Mouse (Mus musculus): ENCODE results near the gene Actg1. TPM values are rescaled to one million over a fixed set of nuclear protein-coding genes. Genes with fewer than 3 reads are reported as not detected.
"Not testable (repeated sequence)": the region's sequence is repeated elsewhere in the genome, so short reads cannot be mapped to it uniquely, and the experiment has no call there.

Actg1 gene
- polyA plus RNA-seq, 1 experiment from 2014 or later = 1,134 TPM

DNA sequence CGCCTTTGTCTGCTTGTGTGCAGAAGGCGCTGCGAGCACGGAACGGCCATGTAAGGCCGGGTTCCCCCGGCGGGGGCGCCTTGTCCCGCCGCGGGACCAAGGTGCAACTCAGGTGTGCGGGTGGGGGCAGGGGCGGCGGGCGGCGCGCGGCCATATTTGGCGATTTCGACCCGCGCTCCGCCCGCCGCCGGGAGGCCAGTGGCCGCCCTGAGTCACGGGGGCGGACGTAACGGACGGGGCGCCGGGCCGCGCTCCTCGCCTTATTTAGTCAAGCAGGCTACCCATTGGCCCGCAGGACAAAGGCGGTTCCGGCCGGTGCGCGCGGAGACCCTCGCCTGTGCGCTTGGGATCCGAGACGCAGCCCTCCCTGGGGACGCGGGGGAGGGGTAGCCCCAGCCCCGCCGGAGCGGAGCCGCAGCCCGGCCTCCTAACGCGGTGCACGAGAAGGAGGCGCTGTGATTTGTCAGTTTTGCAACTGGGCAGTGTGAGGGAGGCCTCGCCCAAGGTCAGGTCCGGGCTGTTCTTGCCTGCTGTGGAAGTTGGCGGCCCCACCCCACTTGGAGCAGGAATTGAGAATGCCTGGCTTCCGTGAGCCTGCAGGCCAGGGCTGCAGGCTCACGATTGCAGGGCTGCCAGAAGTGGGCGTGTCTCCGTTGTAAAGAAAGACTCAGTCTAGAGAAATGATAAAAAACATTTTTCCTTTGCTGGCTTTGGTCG is 1.8 kb upstream of the Actg1 start:
- Histone ChIP-seq H3K9me3 (replicated peaks; ENCODE audit: control insufficient read depth, low read length) (no peaks in the 10 kb centered on the region), H3K4me1 (ENCODE audit: control insufficient read depth, insufficient read depth, low read length) (peaks cover 38% of the 10 kb centered on the region), H3K9ac (ENCODE audit: low read length) (peak overlapping the region; percentile 100), H3K36me3 (ENCODE audit: control insufficient read depth, insufficient read depth) (peaks cover 7% of the 10 kb centered on the region), H3K27ac (ENCODE audit: low read length) (peak overlapping the region; percentile 100), H3K27me3 (ENCODE audit: control insufficient read depth, insufficient read depth, low read length) (no peaks in the 10 kb centered on the region), H3K4me3 (ENCODE audit: low read length) (peak overlapping the region; percentile 98), H3K4me2 (ENCODE audit: low read depth, low read length) (peak overlapping the region; percentile 95)
- peak; percentile 82 for ATAC-seq (replicated peaks; ENCODE audit: extremely low read depth, insufficient read depth, low FRiP score)
- under 1% methylated on average over 66 of the region's 68 CpGs for WGBS

- no peaks in the 10 kb centered on the region for H3K27me3 ChIP-seq (ENCODE audit: control insufficient read depth, insufficient read depth, low read length)
- no peaks in the 10 kb centered on the region for H3K9me3 ChIP-seq (replicated peaks; ENCODE audit: control insufficient read depth, low read length)
- peaks cover 36% of the 10 kb centered on the region for H3K4me1 ChIP-seq (ENCODE audit: control insufficient read depth, insufficient read depth, low read length)
- no peak for ATAC-seq (replicated peaks; ENCODE audit: extremely low read depth, insufficient read depth, low FRiP score)
- peak overlapping the region; percentile 95 for H3K4me2 ChIP-seq (ENCODE audit: low read depth, low read length)
- WGBS = 5% methylated on average over 16 of the region's 16 CpGs
- peaks cover 10% of the 10 kb centered on the region for H3K36me3 ChIP-seq (ENCODE audit: control insufficient read depth, insufficient read depth)
- H3K4me3 ChIP-seq (ENCODE audit: low read length) = peak overlapping the region; percentile 98
- H3K27ac ChIP-seq (ENCODE audit: low read length) = peak overlapping the region; percentile 100
- H3K9ac ChIP-seq (ENCODE audit: low read length) = peak overlapping the region; percentile 100
These were observed 1.1 kb upstream of the Actg1 start for GRCm38 (mm10) chr11:120349371-120349985.

GRCm38 (mm10) chr11:120348684-120349370 is 485 bp upstream of the Actg1 start:
- H3K9me3 ChIP-seq (replicated peaks; ENCODE audit: control insufficient read depth, low read length) = no peaks in the 10 kb centered on the region
- WGBS = 1% methylated on average over 46 of the region's 53 CpGs
- H3K27me3 ChIP-seq (ENCODE audit: control insufficient read depth, insufficient read depth, low read length) = no peaks in the 10 kb centered on the region
- peak overlapping the region; percentile 98 for H3K4me3 ChIP-seq (ENCODE audit: low read length)
- peak overlapping the region; percentile 95 for H3K4me2 ChIP-seq (ENCODE audit: low read depth, low read length)
- peaks cover 10% of the 10 kb centered on the region for H3K36me3 ChIP-seq (ENCODE audit: control insufficient read depth, insufficient read depth)
- peak overlapping the region; percentile 100 for H3K27ac ChIP-seq (ENCODE audit: low read length)
- peak overlapping the region; percentile 100 for H3K9ac ChIP-seq (ENCODE audit: low read length)
- peak; percentile 3 for ATAC-seq (replicated peaks; ENCODE audit: extremely low read depth, insufficient read depth, low FRiP score)
- peaks cover 34% of the 10 kb centered on the region for H3K4me1 ChIP-seq (ENCODE audit: control insufficient read depth, insufficient read depth, low read length)

GRCm38 (mm10) chr11:120347301-120347700 is 1.0 kb downstream of the Actg1 start:
- 2% methylated on average over 10 of the region's 10 CpGs for WGBS
- ATAC-seq (replicated peaks; ENCODE audit: extremely low read depth, insufficient read depth, low FRiP score) = no peak
- H3K9ac ChIP-seq (ENCODE audit: low read length) = peak overlapping the region; percentile 100

DNA sequence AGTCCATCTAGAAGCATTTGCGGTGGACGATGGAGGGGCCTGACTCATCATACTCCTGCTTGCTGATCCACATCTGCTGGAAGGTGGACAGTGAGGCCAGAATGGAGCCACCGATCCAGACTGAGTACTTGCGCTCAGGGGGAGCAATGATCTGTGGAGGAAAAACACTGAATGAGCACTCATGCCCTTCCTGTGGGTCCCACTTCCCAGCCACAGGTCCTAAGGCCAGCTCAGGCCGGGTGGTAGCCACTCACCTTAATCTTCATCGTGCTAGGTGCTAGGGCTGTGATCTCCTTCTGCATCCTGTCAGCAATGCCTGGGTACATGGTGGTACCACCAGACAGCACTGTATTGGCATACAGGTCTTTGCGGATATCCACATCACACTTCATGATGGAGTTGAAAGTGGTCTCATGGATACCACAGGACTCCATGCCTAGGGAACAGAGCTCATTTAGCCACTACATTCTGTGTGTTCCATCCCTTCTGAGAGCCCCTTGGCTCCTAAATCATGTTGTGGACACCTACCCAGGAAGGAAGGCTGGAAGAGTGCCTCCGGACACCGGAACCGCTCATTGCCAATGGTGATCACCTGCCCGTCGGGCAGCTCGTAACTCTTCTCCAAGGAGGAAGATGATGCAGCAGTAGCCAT is 1.8 kb downstream of the Actg1 start:
- Histone ChIP-seq H3K9ac (ENCODE audit: low read length) (peak overlapping the region; percentile 73), H3K27ac (ENCODE audit: low read length) (peak overlapping the region; percentile 12; the same call in 1 of the 2 replicates), H3K4me3 (ENCODE audit: low read length) (peak overlapping the region; percentile 63), H3K4me1 (ENCODE audit: control insufficient read depth, insufficient read depth, low read length) (peaks cover 12% of the 10 kb centered on the region), H3K4me2 (ENCODE audit: low read depth, low read length) (peak overlapping the region; percentile 63)
- not testable (repeated sequence) for H3K9me3 ChIP-seq (replicated peaks; ENCODE audit: control insufficient read depth, low read length); H3K27me3 ChIP-seq (ENCODE audit: control insufficient read depth, insufficient read depth, low read length); ATAC-seq (replicated peaks; ENCODE audit: extremely low read depth, insufficient read depth, low FRiP score); H3K36me3 ChIP-seq (ENCODE audit: control insufficient read depth, insufficient read depth)
- WGBS = 21% methylated on average over 10 of the region's 13 CpGs

More at GRCm38 (mm10) chr11:120347301-120347700, 1.0 kb downstream of the Actg1 start:
- H3K36me3 ChIP-seq (ENCODE audit: control insufficient read depth, insufficient read depth) = peaks cover 10% of the 10 kb centered on the region
- H3K4me1 ChIP-seq (ENCODE audit: control insufficient read depth, insufficient read depth, low read length) = peaks cover 18% of the 10 kb centered on the region
- peak overlapping the region; percentile 67 for H3K4me2 ChIP-seq (ENCODE audit: low read depth, low read length)
- H3K4me3 ChIP-seq (ENCODE audit: low read length) = peak overlapping the region; percentile 98
- peak overlapping the region; percentile 100 for H3K27ac ChIP-seq (ENCODE audit: low read length)
- no peaks in the 10 kb centered on the region for H3K27me3 ChIP-seq (ENCODE audit: control insufficient read depth, insufficient read depth, low read length)
- no peaks in the 10 kb centered on the region for H3K9me3 ChIP-seq (replicated peaks; ENCODE audit: control insufficient read depth, low read length)

- Histone ChIP-seq H3K4me2 (ENCODE audit: low read depth, low read length) (peak overlapping the region; percentile 69), H3K36me3 (ENCODE audit: control insufficient read depth, insufficient read depth) (peaks cover 10% of the 10 kb centered on the region), H3K9ac (ENCODE audit: low read length) (peak overlapping the region; percentile 71), H3K4me1 (ENCODE audit: control insufficient read depth, insufficient read depth, low read length) (peaks cover 3% of the 10 kb centered on the region), H3K4me3 (ENCODE audit: low read length) (peak overlapping the region; percentile 44), H3K27ac (ENCODE audit: low read length) (peak overlapping the region; percentile 22), H3K27me3 (ENCODE audit: control insufficient read depth, insufficient read depth, low read length) (no peaks in the 10 kb centered on the region), H3K9me3 (replicated peaks; ENCODE audit: control insufficient read depth, low read length) (no peaks in the 10 kb centered on the region; the same call in 1 of the 2 replicates)
- 35% methylated on average over 1 of the region's 1 CpGs for WGBS
- no peak for ATAC-seq (replicated peaks; ENCODE audit: extremely low read depth, insufficient read depth, low FRiP score)
These were observed 3.2 kb downstream of the Actg1 start for GRCm38 (mm10) chr11:120345067-120345681.

DNA sequence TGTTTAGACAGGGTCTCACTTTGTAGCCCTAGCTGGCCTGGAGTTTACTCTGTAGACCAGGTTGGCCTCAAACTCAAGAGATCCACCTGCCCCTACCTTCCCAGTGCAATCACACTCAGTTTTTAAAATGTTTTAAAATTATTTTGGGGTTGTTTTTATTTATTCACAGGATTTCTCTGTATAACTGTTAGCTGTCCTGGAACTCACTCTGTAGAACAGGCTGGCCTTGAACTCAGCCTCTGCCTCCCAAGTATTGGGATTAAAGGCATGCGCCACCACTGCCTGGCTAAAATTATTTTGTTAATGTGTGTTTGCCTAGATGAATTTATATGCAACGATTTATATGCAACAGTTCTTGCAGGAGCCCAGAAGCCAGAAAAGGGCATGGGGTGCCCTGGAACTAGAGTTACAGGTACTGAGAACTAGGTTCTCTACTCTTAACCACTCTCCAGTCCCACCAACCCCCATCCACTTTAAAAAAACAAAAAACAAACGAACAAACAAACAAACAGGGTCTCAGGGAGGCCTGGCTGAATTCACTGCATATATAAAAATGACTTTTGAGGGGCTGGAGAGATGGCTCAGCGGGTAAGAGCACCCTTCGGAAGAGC is 3.9 kb downstream of the Actg1 start:
- peak overlapping the region; percentile 61; the same call in 1 of the 2 replicates for H3K27ac ChIP-seq (ENCODE audit: low read length)
- H3K9me3 ChIP-seq (replicated peaks; ENCODE audit: control insufficient read depth, low read length) = no peaks in the 10 kb centered on the region; the same call in 1 of the 2 replicates
- no peaks in the 10 kb centered on the region for H3K27me3 ChIP-seq (ENCODE audit: control insufficient read depth, insufficient read depth, low read length)
- 40% methylated on average over 5 of the region's 5 CpGs for whole genome bisulfite sequencing
- no peak overlapping the region for H3K9ac ChIP-seq (ENCODE audit: low read length)
- H3K36me3 ChIP-seq (ENCODE audit: control insufficient read depth, insufficient read depth) = peaks cover 10% of the 10 kb centered on the region
- no peak overlapping the region for H3K4me2 ChIP-seq (ENCODE audit: low read depth, low read length)
- no peak for ATAC-seq (replicated peaks; ENCODE audit: extremely low read depth, insufficient read depth, low FRiP score)
- no peak overlapping the region for H3K4me3 ChIP-seq (ENCODE audit: low read length)
- H3K4me1 ChIP-seq (ENCODE audit: control insufficient read depth, insufficient read depth, low read length) = peaks cover 3% of the 10 kb centered on the region
